Mouse (Mus musculus) common myeloid progenitor, adult 5-6 weeks (primary cell): ENCODE results near the gene Pcmt1. TPM values are rescaled to one million over a fixed set of nuclear protein-coding genes. Genes with fewer than 3 reads are reported as not detected.
"Not testable (repeated sequence)": the region's sequence is repeated elsewhere in the genome, so short reads cannot be mapped to it uniquely, and the experiment has no call there.

Experiments used
- ATAC-seq: replicated peaks from 2 replicates; pipeline ENCODE4 v1.8.0; 2016; ENCODE audit warnings: low read depth, mild to moderate bottlenecking, moderate TSS enrichment, inconsistent platforms; ENCODE audit not compliant: poor library complexity, severe bottlenecking
- total RNA-seq: library from RNA; stranded (forward); fragments of 200-1000, 187-1606 nt; gene quantifications from 2 replicates; pipeline ENCODE4 v1.2.3, GENCODE M21; 2017

Gene Pcmt1
- total RNA-seq, 1 experiment from 2014 or later = 72.8 TPM

DNA sequence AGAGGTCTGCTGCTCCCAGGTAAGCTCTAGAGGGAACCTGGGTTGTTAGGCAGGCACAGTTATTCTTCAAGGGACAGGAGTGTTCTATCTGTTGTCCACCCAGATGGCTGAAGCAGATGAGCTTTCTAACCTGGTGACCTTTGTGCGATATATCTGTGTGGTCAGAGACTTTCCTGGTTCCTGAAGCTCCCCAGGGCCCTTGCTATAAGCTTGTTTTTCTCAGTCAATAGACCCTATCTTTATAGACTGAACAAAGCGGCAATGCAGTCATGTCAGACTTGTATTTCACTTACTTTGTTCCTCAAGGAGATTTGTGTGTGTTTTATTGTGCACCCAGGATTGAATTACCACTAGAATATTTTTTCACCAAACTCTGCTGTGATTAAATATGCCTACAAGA lies 29.9 kb downstream of the Pcmt1 start:
- no peak for ATAC-seq

DNA sequence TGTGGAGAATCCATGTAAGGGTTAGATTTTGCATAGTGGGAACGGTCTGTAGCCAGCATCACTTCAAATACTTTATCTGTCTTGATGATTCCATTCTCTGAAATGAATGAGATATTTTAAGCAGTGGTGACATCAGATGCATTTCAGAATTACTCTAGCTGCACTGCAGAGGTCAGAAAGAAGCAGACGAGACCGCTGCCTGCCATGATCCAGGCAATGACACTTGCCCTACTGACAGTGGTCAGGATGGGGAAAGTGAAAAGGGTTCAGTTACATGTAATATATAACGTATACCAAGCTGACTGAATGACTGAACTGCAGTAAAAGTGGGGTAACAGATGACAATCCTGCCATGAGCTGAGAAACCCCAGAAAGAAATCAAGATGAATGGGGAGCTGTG lies 31.9 kb downstream of the Pcmt1 start:
- ATAC-seq = no peak

DNA sequence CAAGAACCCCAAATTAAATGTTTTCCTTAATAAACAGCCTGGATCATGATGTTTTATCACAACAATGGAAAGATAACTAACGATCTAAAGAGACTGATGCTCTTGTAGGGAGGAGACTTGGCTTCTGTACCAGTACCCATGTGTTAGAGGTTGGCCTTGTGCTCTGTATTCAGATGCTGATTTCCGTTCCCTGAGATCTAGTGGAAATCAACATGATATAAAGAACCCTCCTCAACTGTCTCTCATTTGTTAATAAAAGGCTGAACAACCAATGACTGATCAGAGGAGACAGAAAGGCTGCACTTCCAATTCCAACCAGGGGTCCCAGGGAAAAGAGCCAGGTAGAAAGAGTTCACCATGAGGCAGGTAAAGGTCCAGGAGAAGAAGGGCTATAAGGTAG lies 35.0 kb downstream of the Pcmt1 start:
- no peak for ATAC-seq

DNA sequence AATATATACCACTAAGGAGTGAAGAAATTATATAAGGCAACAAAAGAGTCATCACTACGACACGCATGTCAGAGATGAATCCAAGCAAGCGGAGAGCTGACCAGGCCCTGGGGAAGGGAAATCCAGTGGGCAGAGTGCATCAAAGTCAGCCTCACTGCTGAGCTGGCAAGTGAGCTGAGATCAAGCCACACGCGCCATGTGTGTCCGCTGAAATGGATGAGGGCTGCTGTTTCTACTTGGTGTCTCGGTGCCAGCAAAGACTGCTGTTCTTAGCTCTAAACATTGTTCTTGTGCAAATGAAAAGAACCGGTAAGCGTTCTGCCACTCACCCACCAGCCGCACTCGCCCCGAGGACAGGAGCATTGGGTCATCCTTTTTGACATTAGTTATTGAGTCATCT lies 40.6 kb downstream of the Pcmt1 start:
- ATAC-seq = no peak

DNA sequence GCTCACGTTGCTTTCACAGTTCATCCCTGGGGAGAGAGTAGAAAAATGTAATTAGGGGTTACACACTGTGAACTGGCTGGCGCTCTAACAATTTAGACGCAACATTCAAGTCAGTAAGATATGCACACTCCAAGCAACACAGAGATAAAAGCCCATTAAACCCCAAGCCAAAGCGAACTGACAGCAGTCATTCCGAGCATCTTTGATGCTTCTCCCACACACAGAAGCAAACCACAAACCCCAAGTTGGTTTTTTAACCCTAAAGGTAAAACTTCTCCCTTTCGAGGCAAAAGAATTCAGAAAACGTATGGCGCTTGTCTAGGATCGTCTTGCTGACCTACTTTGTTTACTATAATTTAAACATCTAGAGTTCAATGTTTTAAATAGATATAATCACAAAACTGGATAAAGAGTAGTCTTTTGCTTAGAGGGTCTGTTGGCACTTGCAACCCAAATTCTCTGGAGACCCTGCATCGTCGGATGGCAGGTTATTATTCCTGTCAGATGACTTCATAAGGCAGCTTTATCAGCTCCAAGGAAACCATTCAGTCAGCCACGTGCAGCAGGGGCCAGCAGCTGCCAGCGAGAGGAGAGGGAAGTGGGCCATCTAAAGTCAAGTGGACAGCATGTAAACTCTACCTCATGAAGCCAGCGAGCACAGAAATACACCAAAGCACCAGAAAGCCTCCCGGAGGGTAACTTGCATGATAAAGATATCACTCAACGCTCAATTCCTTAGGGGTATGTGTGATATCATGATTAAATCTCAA lies 49.8 kb downstream of the Pcmt1 start:
- ATAC-seq = no peak

DNA sequence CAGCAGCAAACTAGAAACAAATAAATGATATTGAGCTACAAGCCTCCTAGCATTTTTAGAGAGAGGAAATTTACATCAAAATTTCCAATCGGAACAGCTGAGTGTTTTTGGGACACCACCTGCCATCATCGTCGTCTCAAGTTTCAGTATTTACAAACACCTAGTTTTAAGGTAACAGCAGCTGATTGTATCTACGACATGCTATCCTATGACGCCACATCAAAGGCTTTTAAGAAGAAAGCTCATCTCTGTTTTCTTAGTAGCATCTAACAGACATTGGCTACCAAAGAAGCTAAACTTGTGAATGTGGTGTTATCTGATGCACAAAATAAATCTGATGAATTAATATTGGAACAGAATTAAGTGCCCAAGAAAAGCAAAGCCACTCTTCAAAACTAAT lies 50.6 kb downstream of the Pcmt1 start:
- no peak for ATAC-seq

DNA sequence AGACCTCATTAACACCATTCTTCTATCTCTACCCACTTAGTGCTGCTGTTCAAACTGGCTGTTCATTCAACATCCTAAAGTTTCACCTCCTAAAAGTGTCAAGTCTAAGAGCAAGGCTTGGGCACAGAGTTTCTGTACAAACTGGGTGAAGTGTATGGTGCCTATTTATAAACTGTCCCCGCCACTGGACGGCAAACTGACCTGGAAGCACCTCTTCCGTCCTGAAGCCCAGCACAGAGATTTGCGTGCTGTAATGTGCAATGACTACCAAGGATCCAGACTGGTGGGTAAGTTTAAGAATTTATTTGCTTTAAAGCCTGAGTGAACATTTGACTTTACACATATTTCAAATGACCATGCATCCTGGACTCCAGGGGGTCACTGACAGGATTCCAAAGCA lies 51.8 kb downstream of the Pcmt1 start:
- no peak for ATAC-seq

DNA sequence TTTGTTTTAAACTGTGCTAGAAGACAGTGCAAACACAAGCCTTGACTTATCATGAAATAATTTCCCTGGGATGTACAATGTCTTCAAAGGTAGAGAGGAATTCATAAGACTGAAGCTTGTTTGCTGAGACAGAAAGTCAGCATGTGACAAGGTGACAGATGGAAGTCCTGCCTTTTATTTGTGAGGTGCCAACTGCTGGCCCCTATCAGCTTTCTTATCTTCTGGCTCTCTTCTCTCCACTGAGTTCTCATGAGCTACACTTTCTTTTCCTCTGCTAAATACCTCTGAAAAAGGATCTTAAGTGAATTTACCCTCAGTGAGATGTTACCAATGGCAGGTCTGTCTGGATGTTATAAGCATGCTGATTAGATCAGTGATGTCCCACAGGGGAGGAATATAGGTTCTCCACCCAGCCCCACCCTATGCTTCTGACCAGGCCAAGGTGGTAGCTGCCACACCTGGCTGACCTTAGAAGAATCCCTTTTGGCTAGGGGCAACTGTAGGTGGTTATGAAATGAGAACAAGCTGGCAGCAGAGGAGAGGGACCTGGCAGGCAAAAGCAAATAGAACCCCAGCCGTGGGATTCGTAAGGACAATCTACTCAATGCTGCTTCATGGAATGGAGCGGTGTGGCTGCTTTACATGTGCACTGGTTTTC lies 56.9 kb downstream of the Pcmt1 start:
- ATAC-seq = no peak

DNA sequence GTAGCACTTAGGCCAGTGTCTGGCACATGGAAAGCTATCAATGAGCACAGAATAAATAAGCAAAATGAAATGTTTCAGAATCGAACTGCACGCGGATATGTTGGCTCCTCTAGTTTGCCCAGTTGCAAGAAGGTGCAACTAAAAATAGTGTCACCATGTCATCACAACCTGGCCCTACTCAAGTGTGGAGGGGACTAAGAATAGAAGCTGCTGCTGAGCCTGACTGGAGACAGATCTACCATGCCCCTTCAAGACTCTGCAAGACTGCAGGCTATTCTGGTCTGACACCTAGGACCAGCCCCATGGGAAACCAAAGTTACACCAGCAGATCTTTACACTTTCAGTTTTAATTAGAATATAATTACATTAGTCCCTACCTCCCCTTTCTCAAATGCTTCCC lies 58.6 kb downstream of the Pcmt1 start:
- no peak for ATAC-seq

DNA sequence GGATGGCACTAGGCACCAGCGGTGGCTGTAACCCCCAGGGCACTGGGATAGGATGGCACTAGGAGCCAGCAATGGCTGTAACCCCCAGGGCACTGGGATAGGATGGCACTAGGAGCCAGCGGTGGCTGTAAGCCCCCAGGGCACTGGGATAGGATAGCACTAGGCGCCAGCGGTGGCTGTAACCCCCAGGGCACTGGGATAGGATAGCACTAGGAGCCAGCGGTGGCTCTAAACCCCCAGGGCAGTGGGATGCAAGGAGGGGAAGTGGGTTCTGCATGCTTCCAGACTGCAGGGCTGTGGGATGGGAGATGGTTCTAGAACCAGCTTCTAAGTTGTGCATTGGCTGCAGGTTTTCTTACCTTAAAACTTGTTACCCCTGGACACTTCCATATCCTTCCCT lies 60.2 kb downstream of the Pcmt1 start:
- ATAC-seq = no peak

DNA sequence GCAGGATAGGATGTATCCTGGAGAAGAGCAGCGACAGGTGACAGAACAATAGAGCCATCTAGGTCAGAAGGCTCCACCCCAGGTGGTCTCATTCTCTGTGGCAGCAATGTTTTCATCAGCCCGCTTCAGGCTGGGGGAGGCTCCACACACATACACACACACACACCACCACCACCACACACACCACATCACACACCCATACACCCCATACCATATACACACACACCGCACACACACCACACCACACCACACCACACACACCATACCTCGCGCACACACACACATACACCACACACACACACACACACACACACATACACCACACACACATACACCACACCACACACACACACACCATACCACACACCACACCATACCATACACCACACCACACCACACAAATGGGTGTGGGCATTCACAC lies 61.1 kb downstream of the Pcmt1 start:
- no peak for ATAC-seq

DNA sequence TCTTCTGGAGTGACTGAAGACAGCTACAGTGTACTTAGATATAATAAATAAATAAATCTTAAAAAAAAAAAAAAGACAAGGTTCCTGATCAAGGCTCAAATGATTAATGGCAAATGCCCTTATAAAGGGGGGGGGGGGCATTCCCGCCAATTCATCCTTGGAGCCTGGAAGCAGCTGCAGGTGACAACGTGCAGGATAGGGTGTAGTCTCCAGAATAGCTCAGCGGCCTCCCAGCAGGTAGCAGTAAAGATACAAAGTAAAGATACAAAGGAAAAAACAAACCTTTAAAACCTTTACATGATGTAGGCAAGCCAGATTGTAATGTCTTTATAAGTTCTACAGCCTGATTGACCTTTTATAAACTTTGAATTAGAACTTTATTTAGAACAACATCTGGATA lies 63.4 kb downstream of the Pcmt1 start:
- not testable (repeated sequence) for ATAC-seq

DNA sequence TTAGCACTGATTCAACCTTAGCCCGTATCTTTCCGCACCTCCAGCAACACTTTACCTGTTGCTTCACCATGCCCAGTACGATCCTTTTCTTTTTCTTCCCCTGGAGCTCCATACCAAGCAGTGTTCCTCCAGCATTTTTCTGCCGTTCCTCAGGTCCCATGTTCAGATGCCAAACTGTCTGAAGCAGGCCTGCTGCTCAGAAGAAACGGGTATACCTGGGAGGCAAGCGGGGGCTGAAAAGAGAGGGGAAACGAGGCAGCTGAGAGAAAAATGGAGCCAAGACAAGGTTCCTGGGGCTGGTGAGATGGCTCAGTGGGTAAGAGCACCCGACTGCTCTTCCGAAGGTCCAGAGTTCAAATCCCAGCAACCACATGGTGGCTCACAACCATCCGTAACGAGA lies 63.8 kb downstream of the Pcmt1 start:
- ATAC-seq = not testable (repeated sequence)

DNA sequence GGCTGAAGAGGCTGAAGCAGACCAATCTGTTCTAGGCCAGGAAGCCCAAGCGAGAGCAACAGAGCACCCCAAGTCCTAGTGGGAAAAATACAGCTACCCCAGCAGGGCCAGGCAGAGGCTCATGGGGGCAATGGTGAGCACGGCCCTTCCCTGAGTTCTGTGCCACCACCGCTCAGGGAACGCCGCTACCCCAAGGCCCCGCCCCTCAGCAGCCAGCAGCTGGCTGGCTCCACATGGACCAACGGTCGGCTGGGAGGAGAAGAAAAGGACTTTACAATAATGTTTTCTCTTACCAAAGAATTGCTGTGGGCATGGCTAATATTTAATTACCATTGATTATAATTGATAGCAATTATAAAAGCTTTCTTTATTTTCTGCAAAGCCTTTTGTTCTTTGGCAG lies 66.1 kb downstream of the Pcmt1 start:
- ATAC-seq = no peak

DNA sequence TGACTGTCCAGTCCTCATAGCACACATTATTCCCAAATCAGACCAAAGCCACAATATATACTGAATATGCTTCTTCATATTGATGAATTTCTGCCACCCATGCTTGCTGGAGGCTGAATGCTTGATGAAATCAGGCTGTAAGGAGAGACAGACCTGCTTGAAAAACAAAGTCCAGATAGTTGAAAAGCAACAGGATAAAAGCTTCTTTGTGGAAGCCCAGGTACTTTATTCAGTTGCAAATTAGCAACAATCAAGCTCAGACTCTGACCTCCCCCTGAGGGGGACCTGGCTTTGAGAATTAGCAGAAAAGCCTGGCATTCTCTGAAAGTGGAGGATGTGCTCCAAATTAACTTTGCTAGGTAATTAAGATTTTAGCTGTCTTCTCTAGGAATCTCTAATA lies 68.7 kb downstream of the Pcmt1 start:
- not testable (repeated sequence) for ATAC-seq

DNA sequence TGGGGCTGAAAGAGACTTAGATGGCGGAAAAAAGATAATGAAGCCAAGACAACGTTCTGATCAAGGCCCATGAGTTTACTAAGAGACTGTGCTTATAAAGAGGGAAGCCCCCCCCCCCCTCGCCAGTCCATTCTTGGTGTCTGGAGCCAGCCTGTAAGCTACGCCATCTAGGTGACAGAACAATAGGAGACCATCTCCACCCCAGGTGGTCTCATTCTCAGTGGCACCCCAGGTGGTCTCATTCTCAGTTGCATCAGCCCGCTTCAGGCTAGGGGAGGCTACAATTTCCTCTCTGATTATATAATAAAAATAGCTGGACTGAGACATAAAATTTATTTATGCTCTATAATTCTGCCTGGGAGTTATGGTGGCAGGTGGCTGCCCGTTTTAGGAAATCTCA lies 69.3 kb downstream of the Pcmt1 start:
- no peak for ATAC-seq

DNA sequence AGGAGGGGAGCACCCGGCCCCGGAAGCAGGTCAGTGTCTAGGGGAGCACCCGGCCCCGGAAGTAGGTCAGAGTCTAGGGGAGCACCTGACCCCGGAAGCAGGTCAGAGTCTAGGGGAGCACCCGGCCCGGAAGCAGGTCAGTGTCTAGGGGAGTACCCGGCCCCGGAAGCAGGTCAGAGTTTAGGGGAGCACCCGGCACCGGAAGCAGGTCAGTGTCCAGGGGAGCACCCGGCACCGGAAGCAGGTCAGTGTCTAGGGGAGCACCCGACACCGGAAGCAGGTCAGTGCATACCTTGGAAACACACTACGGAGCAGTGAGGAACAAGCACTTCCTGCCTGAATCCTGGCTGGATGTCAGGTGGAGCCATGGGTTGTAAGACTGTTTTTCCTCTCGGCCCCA lies 72.3 kb downstream of the Pcmt1 start:
- no peak for ATAC-seq

DNA sequence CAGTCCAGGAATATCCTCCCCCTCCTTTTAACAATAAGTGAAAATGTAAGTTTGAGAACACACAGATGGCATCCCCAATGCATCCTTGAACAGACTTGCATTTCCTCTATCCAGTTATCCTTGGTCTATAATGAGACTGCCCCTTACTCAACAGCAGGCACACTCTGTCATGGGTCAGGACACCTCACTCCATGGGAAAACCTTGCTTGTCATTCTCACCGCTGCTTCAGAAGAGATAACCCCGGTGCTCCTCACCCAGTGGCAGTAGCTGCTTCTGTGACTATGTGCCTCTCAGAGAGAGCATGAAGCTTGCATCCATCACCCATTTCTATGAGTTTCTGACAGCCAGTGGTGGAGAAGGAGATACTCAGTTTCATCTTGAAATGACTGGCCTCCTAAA lies 74.5 kb downstream of the Pcmt1 start:
- ATAC-seq = no peak

DNA sequence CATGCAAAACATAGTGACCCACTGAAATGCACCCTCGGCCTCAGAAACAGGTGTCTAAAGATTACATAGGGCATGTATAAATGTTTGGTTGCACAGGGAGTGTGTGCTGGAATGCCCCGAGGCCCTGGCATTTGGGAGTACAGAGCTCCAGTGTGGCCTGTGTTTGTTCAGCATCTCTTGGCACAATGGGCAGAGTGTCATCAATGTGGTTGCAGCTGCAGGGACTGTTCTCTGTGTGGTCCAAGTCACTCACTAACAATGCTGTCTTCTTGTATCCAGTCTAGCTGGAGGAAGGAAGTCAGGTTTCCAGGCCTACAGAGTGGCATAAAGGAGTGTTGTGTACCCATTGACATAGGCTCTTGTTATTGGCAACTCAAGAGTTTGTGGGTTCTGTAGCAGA lies 75.8 kb downstream of the Pcmt1 start:
- ATAC-seq = no peak

DNA sequence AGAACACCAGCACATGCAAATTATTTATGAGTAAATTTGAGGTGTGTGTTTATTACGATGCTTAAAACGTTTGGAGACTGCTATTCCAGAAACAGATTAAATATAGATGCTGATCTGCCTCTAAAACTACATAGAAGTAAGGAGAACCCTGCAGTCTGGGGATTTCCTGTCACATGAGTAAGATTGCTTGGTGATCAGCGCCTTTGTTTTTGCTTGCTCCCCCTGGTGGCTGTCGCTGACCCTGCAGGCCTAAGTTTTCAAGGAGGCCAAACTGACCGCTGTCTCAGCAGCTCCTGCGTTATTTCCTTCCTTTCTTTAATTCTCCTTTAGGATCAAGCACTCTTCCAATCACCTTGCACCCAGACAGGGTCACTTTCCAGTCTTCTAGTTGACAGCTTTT lies 80.3 kb downstream of the Pcmt1 start:
- peak; percentile 93 for ATAC-seq

DNA sequence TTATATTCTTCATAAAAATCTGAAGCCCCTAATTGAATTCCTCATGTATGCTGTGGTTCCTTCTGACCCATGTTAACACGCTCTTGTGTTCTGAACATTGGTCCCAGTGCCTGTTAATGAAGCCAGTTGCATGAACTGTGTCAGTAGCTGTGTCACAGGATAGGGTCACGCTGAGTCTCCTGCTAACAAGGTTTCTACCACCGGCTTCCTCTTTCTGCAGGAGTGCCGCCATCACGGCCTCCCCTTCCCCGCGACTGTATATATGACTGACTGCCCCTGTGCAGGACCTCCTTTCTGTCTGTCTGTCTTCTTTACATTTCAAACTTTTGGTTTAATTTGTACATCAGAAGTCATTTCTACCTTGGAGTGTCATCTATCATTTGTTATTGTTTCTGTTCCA lies 82.8 kb downstream of the Pcmt1 start:
- peak; percentile 73 for ATAC-seq

DNA sequence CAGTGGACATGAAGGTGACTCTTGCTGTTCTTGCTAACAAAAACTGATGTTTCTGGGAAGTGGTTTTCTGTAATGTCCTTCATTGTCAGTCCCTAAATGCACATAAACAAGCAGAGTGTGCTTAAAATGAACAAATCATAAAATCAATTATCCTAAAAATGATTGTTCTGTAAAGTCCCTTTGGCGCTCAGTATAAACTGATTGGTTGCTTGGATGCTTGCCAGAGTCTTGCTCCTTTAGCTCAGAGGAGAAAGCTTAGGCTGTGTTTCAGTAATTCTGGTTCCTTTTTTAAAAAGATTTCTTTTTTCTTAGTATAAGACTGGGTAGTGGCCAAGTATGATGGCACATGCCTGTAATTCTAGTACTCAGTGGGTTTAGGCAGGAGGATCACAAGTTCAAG lies 84.7 kb downstream of the Pcmt1 start:
- ATAC-seq = no peak
